Mouse (Mus musculus) C3H10T1/2 (cell line): ENCODE measurements around the gene Cx3cr1. TPM values are rescaled to one million over a fixed set of nuclear protein-coding genes. Genes with fewer than 3 reads are reported as not detected.

Source experiments
- polyA plus RNA-seq, 2 experiments: library from polyadenylated mRNA; unstranded; fragments of >200 nt; fragmentation: generic; extraction: Trizol; gene quantifications; one replicate each; pipeline ENCODE4 v1.2.1; 2012; ENCODE audit warnings: missing spikeins in 2 of 2

The Cx3cr1 gene
- under 1 TPM; 0.01 to 0.12 TPM for polyA plus RNA-seq

DNA sequence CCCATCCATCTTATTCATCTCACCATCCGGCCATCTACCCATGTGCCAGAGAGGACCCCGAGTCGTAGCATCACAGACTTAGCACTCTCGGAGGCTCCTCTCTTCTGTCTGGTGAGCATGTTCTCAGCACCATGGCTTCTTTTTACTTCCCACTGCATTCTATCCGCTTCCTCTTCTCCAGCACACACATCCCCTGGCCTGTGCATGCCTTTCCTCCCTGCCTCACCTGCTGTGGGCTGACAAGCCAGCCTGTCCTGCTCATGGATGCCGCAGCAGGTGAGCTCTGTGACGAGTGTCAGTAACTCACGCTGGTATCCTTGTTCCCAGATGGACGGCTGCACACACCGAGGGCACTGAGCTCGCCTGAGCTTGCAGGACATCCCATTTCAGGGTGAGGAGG, at the start of gene Cx3cr1:
TSS of gene Cx3cr1 (minus strand) at position 101 of the 400 bp plus-strand sequence.

DNA sequence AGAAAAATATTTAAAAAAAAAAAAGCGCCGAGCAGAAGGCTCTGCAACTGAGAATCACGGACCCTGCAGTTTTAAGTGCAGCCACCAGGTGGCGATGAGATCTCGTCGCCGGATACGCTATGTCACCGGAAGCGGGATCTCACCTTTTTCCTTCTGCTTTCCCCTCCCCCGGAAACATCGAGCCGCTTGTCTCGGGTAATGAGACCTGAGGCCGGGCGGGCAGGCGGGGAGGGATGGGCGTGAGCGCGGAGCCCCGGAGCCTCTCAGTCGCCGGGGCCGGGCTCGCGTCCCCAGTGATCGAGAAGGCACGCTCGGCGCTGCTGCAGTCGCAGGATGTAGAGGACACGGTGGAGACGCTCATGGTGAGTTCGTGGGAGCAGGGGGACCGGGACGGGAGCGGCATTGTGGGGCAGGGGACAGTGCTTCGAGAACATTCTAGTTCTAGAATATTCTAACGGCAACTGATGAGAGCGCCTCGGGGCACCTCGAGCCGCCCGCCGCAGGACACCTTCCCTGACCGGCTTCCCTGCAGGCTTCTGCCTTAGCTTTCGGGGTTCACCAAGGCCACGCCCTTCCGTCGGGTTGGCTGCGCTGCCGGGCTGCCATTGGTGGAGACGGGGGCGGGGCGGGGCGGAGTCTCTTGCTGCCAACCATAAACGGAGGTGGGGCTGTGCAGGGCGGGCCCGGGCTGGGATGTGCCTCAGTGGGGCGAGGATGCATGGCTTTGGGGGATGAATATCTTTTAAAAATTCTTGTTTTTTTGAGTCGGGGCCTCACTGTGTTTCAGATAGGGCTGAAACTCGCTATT, 40.7 kb upstream of the Cx3cr1 start, which contains the start of gene Slc25a38:
TSS of gene Slc25a38 (plus strand) at position 164 of the 808 bp plus-strand sequence.

DNA sequence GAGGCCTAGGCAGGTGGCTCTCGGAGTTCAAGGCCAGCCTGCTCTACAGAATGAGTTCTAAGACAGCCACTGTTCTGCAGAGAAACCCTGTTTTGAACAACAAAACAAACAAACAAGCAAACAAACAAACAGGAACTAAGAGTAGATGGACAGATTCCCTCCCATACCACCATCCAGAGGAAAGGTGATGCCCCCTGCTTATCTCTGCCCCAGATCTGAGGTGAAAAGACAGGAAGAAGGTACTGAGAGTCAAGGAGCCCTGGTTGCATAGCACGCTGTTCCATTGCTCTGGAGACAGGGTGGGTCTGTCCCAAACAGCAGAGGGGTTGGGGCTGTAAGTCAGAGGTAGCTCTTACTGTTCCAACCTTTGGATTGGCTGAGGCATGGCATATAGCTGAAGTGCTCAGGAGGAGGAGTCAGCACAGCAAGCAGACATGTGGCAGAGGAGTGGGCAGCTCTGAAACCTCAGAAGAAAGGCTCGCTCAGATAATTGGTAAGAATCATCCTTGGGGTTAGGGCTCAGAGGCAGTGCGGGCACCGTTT, 22.1 kb upstream of the Cx3cr1 start, which contains the start of gene Ccr8:
TSS of gene Ccr8 (plus strand) at position 419 of the 543 bp plus-strand sequence.

DNA sequence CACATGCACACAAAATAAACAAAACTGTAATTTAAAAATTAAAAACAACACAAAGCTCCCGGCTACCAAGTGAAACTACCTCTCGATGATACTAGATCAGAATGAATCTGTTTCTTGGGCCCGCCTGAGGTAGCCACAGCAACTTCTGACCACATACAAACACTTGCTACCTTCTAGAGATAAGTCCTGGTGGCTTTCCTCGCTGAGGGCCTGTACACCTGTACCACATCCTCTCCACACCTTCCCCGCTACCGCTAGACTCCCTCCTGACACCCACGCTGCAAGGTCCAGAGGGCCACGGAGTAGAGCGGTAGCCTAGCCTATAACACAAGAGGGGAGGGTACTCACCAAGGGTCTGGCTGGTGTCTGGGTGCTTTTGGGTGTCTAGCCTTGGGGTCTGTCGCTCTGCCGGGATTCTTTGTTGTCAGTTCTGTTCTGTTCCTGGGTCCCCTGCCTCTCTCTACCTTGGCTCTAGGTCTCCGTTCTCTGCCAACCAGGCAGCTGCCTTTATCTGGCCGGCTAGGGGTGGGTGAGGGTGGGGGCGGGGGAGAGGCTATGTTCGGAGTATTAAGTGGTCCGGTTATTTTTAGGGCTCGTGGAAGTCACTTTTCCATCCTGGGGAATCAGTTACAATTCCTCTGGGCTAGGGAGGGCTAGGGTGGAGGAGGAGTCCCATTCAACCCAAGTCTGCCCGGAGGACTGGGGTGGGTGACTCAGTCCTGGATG, 46.4 kb downstream of the Cx3cr1 start, which contains the start of gene Xirp1:
TSS of gene Xirp1 (minus strand) at position 513 of the 726 bp plus-strand sequence.

DNA sequence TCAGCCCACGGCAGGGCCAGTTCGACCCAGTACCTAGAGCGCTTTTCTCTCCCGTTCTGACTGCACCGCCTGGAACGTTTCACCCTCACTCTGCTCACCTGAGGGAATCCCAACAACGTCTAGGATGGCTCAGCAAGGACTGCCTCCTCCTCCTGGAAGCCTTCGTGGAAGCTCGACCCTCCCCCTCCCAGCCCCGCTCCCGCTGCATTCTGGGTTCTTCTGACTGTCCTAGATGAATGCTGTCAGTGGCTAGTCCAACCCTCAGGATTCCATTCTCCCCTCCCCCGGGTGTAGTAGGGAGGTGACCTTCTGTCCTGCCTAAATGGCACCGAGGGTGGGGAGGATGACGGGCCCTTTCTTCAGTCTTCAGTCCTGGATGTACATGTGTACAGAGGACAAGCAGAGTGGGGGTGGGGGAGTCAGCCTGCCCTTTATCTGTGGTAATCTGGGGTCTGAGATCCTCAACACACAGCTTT, 85.1 kb downstream of the Cx3cr1 start, which contains the start of gene Csrnp1:
TSS of gene Csrnp1 (minus strand) at position 123 of the 476 bp plus-strand sequence.

DNA sequence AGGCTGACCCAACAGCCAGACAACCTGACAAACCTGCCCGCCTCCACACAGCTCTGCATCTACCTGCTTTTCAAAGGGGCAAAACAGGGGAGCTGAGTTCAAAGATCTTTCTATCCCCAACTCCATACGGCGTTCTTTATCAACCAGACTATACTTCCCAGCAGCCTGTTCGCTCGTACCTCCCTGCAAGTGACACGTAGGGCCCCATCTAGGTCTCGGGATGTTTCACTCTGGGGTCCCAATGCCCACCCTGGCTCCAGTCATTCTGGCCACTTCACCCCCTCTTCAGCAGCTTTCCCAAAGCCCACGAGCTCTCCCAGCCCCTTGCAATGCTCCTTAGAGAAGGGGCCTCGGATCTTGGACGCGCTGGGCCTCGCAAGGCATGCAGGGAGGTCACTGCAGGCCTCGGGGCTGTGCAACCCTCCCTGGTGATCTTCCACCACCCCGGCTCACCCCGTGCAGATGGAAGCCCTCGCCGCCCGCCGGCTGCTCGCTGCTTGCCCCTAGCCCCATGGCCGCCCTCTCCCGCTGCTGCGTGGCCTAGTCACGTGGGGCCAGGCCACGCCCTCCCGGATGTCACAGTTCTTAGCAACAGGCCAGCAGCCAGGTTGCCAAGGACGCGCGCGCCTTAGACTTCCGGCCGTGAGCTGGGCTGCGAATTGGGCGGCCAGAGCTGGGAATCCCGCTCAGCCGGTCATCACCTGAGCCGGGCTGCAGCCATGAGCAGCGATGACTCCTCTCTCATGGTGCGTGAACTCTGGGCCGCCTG, 132.5 kb downstream of the Cx3cr1 start, which contains the start of the genes Gorasp1 and Ttc21a:
TSS of gene Gorasp1 (minus strand) at position 561 of the 769 bp plus-strand sequence.
TSS of gene Ttc21a (plus strand) at position 602 of the 769 bp plus-strand sequence.

DNA sequence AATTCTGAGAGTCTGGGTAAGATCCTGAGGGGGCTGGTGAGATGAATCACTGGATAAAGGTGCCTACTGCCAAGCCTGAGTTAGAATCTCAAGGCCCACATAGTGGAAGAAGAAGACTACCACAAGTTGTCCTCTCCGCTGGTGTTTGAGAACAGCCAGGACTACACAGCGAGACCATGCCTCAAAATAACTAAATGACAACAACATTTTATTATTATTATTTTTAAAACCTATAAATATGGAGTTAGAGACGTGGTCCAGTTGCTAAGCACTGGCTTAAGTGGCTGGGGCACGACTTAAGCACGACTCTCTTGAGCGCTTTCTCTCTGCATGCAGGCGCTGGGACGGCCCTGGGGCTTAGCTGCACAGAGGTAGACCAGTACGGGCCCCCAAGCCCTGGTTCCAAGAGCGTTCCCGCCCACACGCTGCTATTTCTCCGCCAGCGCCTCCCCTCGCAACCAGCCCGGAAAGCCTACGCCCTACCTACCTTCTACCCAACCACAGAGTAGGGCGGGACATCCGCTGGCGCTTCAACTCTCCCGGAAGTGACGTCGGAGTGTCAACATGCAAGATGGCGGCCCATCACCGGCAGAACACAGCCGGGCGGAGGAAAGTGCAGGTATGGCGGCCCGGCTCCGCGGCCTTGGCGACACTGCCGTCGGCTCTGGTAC, 175.2 kb downstream of the Cx3cr1 start, which contains the start of gene Wdr48:
TSS of gene Wdr48 (plus strand) at position 540 of the 671 bp plus-strand sequence.

Other genes starting within 250 kb of the Cx3cr1 start
- gene Scn11a, start 244.4 kb downstream of the Cx3cr1 start, polyA plus RNA-seq = not detected
- 10 to 100 TPM in 1 of 2 experiments, 1 to 10 TPM in 1; 1.2 to 18.7 TPM for gene Wdr48, start 175.0 kb downstream of the Cx3cr1 start, polyA plus RNA-seq
- 10 to 100 TPM in 1 of 2 experiments, 1 to 10 TPM in 1; 5.6 to 15.7 TPM for gene Gorasp1, start 132.3 kb downstream of the Cx3cr1 start, polyA plus RNA-seq
- gene Ttc21a, start 132.3 kb downstream of the Cx3cr1 start, polyA plus RNA-seq = under 1 TPM; 0.01 to 0.07 TPM
- 1 to 10 TPM; 1.7 to 3.2 TPM for gene Csrnp1, start 85.2 kb downstream of the Cx3cr1 start, polyA plus RNA-seq
- gene Xirp1, start 46.3 kb downstream of the Cx3cr1 start, polyA plus RNA-seq = under 1 TPM in 1 of 2 experiments, not detected in 1; 0.01 TPM
- not detected for gene Ccr8, start 22.2 kb upstream of the Cx3cr1 start, polyA plus RNA-seq
- gene Slc25a38, start 40.5 kb upstream of the Cx3cr1 start, polyA plus RNA-seq = 10 to 100 TPM; 12.0 to 19.8 TPM
- 1,000 to 10,000 TPM; 3,161 to 9,121 TPM for gene Rpsa, start 57.8 kb upstream of the Cx3cr1 start, polyA plus RNA-seq
- gene Mobp, start 79.8 kb upstream of the Cx3cr1 start, polyA plus RNA-seq = not detected
- gene Myrip, start 231.6 kb upstream of the Cx3cr1 start, polyA plus RNA-seq = not detected